Mouse (Mus musculus): ENCODE results near the gene Klf6.

- TF ChIP-seq POLR2A (IDR thresholded peaks at IDR 0.05; ENCODE audit: insufficient read depth, low read depth, low read length) = no peak
- TF ChIP-seq CTCF (IDR thresholded peaks at IDR 0.05) = no peak
Measured at GRCm38 (mm10) chr13:5813433-5813832, 47.8 kb upstream of the Klf6 start.
